Mouse (Mus musculus) limb, embryonic 14.5 days (tissue): ENCODE measurements around the gene Ulk3. TPM values are rescaled to one million over a fixed set of nuclear protein-coding genes. Genes with fewer than 3 reads are reported as not detected.

Source experiments
- ATAC-seq: fragments of 200-750 bp; cut with Nextera tagmentation; 2 replicates; pipeline ENCODE4 v1.8.0; 2017; ENCODE audit warnings: low read depth, moderate number of reproducible peaks, moderate TSS enrichment; ENCODE audit not compliant: low FRiP score
- DNase-seq: peaks from one replicate; pipeline ENCODE4 v3.0.0-alpha.2; 2015; ENCODE audit warnings: low spot score
- H3K27ac ChIP-seq: fragments of 300-500 bp; sonication (generic); replicated peaks from 2 replicates; pipeline ENCODE4 v1.5.1; 2014; ENCODE audit warnings: low read depth, mild to moderate bottlenecking, low read length, moderate library complexity, mixed read lengths
- H3K27me3 ChIP-seq: fragments of 300-500 bp; sonication (generic); 2 replicates; pipeline ENCODE4 v1.6.1; 2014; ENCODE audit warnings: low read length, mixed read lengths; ENCODE audit not compliant: control insufficient read depth, insufficient read depth
- H3K36me3 ChIP-seq: fragments of 300-500 bp; sonication (generic); 2 replicates; pipeline ENCODE4 v1.6.1; 2014; ENCODE audit warnings: mild to moderate bottlenecking, low read length, moderate library complexity, mixed read lengths; ENCODE audit not compliant: control insufficient read depth, insufficient read depth
- H3K4me1 ChIP-seq: fragments of 300-500 bp; sonication (generic); 2 replicates; pipeline ENCODE4 v1.6.1; 2014; ENCODE audit warnings: antibody characterized with exemption, low read length, mixed read lengths; ENCODE audit not compliant: control insufficient read depth, insufficient read depth
- H3K4me2 ChIP-seq: fragments of 300-500 bp; sonication (generic); replicated peaks from 2 replicates; pipeline ENCODE4 v1.6.1; 2014; ENCODE audit warnings: low read depth, mild to moderate bottlenecking, low read length, moderate library complexity; ENCODE audit not compliant: severe bottlenecking
- H3K4me3 ChIP-seq: fragments of 300-500 bp; sonication (generic); replicated peaks from 2 replicates; pipeline ENCODE4 v1.5.1; 2014; ENCODE audit warnings: low read length
- H3K9ac ChIP-seq: fragments of 300-500 bp; sonication (generic); 2 replicates; pipeline ENCODE4 v1.6.1; 2014; ENCODE audit warnings: mild to moderate bottlenecking, low read depth, low read length, moderate library complexity; ENCODE audit not compliant: severe bottlenecking
- H3K9me3 ChIP-seq: fragments of 300-500 bp; sonication (generic); 2 replicates; pipeline ENCODE4 v1.6.1; 2016; ENCODE audit warnings: low read length; ENCODE audit not compliant: control insufficient read depth
- POLR2A ChIP-seq: fragments of 200-500 bp; IDR thresholded peaks from 2 replicates; pipeline ENCODE4 v1.8.0; 2012; ENCODE audit warnings: inconsistent platforms, mild to moderate bottlenecking, moderate library complexity, borderline replicate concordance; ENCODE audit not compliant: insufficient read depth, insufficient read length; ENCODE audit errors: extremely low read depth
- WGBS: fragments of 180-500 bp; shearing (Covaris S2); extraction: QIAGEN DNeasy Blood & Tissue Kit; methylation state at CpG from one replicate; pipeline ENCODE4 v1.1.7; 2014; 5-methylcytosine and 5-hydroxymethylcytosine counted together
- polyA plus RNA-seq, 2 experiments: library from polyadenylated mRNA; depleted of rRNA in 1 of 2; stranded (reverse) in 1 of 2; unstranded in 1 of 2; fragments of >200 nt; fragmentation: Nextera tagmentation in 1 of 2; extraction: Ambion mirVana in 1 of 2; gene quantifications; 2 replicates each; pipeline versions ENCODE4 v1.2.1 to v1.2.3; 2012 to 2014

Gene Ulk3
- polyA plus RNA-seq, 2 experiments, result 13.1 to 41.7 TPM

GRCm38 (mm10) chr9:57547869-57548268 lies 41.4 kb upstream of the Ulk3 start:
- no peaks in the 10 kb centered on the region for H3K27me3 ChIP-seq
- DNase-seq (no peak), ATAC-seq (no peak)
- H3K4me1 ChIP-seq, result peaks cover 6% of the 10 kb centered on the region; the same call in 1 of the 2 replicates
- no peaks in the 10 kb centered on the region for H3K9me3 ChIP-seq
- no peak overlapping the region for H3K4me3 ChIP-seq
- TF ChIP-seq POLR2A, result no peak
- WGBS, result 93% methylated on average over 11 of the region's 11 CpGs
- no peak overlapping the region for H3K4me2 ChIP-seq
- no peak overlapping the region for H3K9ac ChIP-seq
- H3K36me3 ChIP-seq, result peaks cover 71% of the 10 kb centered on the region
- no peak overlapping the region for H3K27ac ChIP-seq

GRCm38 (mm10) chr9:57549186-57549585 lies 40.1 kb upstream of the Ulk3 start:
- no peak overlapping the region for H3K27ac ChIP-seq
- no peak overlapping the region for H3K4me2 ChIP-seq
- H3K36me3 ChIP-seq, result peaks cover 59% of the 10 kb centered on the region
- no peak overlapping the region for H3K4me3 ChIP-seq
- no peaks in the 10 kb centered on the region for H3K9me3 ChIP-seq
- ATAC-seq (no peak), DNase-seq (no peak)
- WGBS, result 96% methylated on average over 4 of the region's 4 CpGs
- no peak overlapping the region for H3K9ac ChIP-seq
- H3K27me3 ChIP-seq, result no peaks in the 10 kb centered on the region
- TF ChIP-seq POLR2A, result no peak
- H3K4me1 ChIP-seq, result peaks cover 6% of the 10 kb centered on the region; the same call in 1 of the 2 replicates

- DNase-seq (no peak), ATAC-seq (no peak)
- Histone ChIP-seq H3K4me1 (peaks cover 6% of the 10 kb centered on the region; the same call in 1 of the 2 replicates), H3K9me3 (no peaks in the 10 kb centered on the region), H3K36me3 (peaks cover 48% of the 10 kb centered on the region), H3K27ac (no peak overlapping the region), H3K27me3 (no peaks in the 10 kb centered on the region), H3K4me2 (no peak overlapping the region), H3K9ac (no peak overlapping the region), H3K4me3 (no peak overlapping the region)
- TF ChIP-seq POLR2A, result no peak
- WGBS, result 87% methylated on average over 11 of the region's 11 CpGs
Observed at GRCm38 (mm10) chr9:57550126-57550862, 39.0 kb upstream of the Ulk3 start.

GRCm38 (mm10) chr9:57552139-57552887 lies 36.9 kb upstream of the Ulk3 start, which contains the start of gene Mpi:
Gene Mpi (minus strand): TSS chr9:57552763.
- peak within 1 kb of the TSS; percentile 71 for H3K9ac ChIP-seq
- peaks cover 29% of the 10 kb centered on the region for H3K36me3 ChIP-seq
- H3K27ac ChIP-seq, result 0 out of 2 replicates have a peak within 1 kb of the TSS, but pooled peaks have one; percentile 10
- H3K4me2 ChIP-seq, result peak within 1 kb of the TSS; percentile 75
- H3K27me3 ChIP-seq, result no peaks in the 10 kb centered on the region
- under 1% methylated on average over 28 of the region's 28 CpGs for WGBS
- DNase-seq (peak; percentile 71), ATAC-seq (peak; percentile 74; the same call in 1 of the 2 replicates)
- TF ChIP-seq POLR2A, result no peak
- H3K9me3 ChIP-seq, result no peaks in the 10 kb centered on the region
- peaks cover 6% of the 10 kb centered on the region; the same call in 1 of the 2 replicates for H3K4me1 ChIP-seq
- peak within 1 kb of the TSS; percentile 61 for H3K4me3 ChIP-seq

GRCm38 (mm10) chr9:57553119-57553518 lies 36.1 kb upstream of the Ulk3 start:
- DNase-seq (no peak), ATAC-seq (no peak)
- H3K27ac ChIP-seq, result no peak overlapping the region
- no peak for TF ChIP-seq POLR2A
- peaks cover 21% of the 10 kb centered on the region for H3K36me3 ChIP-seq
- H3K4me1 ChIP-seq, result peaks cover 6% of the 10 kb centered on the region; the same call in 1 of the 2 replicates
- no peak overlapping the region for H3K4me3 ChIP-seq
- no peak overlapping the region for H3K9ac ChIP-seq
- H3K9me3 ChIP-seq, result no peaks in the 10 kb centered on the region
- no peaks in the 10 kb centered on the region for H3K27me3 ChIP-seq
- 75% methylated on average over 11 of the region's 11 CpGs for WGBS
- no peak overlapping the region for H3K4me2 ChIP-seq
